Mouse (Mus musculus) embryonic fibroblast, embryonic 13.5 days (primary cell): ENCODE measurements around the gene Hgd.

ENCODE experiments used
- CTCF ChIP-seq: IDR thresholded peaks from 2 replicates; pipeline ENCODE4 v1.5.1; 2011; ENCODE audit warnings: mild to moderate bottlenecking, control low read depth, low read length, moderate library complexity, borderline replicate concordance; ENCODE audit not compliant: insufficient read depth
- POLR2A ChIP-seq: IDR thresholded peaks from 2 replicates; pipeline ENCODE4 v1.6.1; 2011; ENCODE audit warnings: low read depth, mild to moderate bottlenecking, control low read depth, low read length, moderate library complexity

GRCm38 (mm10) chr16:37572117-37572754, 7.7 kb upstream of the Hgd start:
- TF ChIP-seq CTCF (no peak), POLR2A (no peak)
